Mouse (Mus musculus) kidney, adult 2 months (tissue): Measurements from ENCODE around the gene Serpinb5.

Experiments
- CTCF ChIP-seq: fragments of 200-500 bp; conservative IDR thresholded peaks from 2 replicates; pipeline ENCODE4 v1.5.1; 2011; ENCODE audit warnings: low read depth, mild to moderate bottlenecking, control low read depth, low read length, moderate library complexity, mixed read lengths; ENCODE audit not compliant: insufficient read depth, insufficient read length
- POLR2A ChIP-seq: fragments of 200-500 bp; IDR thresholded peaks from one replicate; pipeline ENCODE4 v1.6.1; 2011; ENCODE audit warnings: low read depth, low read length, control low read depth

- TF ChIP-seq POLR2A (no peak), CTCF (no peak)
These were observed 45.7 kb upstream of the Serpinb5 start for GRCm38 (mm10) chr1:106815265-106815664.
